Mouse (Mus musculus) bone marrow, adult 2 months (tissue): ENCODE measurements around the gene Nkx2-5. TPM values are rescaled to one million over a fixed set of nuclear protein-coding genes. Genes with fewer than 3 reads are reported as not detected.

ENCODE experiments used
- H3K27ac ChIP-seq: fragments of 200-500 bp; 2 replicates; pipeline ENCODE4 v1.5.1; 2012; ENCODE audit warnings: low read depth, mild to moderate bottlenecking, control low read depth, inconsistent platforms, low read length; ENCODE audit not compliant: control insufficient read depth, poor library complexity, insufficient read depth
- H3K4me1 ChIP-seq: fragments of 200-500 bp; 2 replicates; pipeline ENCODE4 v1.6.1; 2011; ENCODE audit warnings: low read length; ENCODE audit not compliant: control insufficient read depth, insufficient read depth
- H3K4me3 ChIP-seq: fragments of 200-500 bp; replicated peaks from 2 replicates; pipeline ENCODE3; 2011; ENCODE audit warnings: mild to moderate bottlenecking, low read depth, low read length, control low read depth; ENCODE audit not compliant: control insufficient read depth
- CTCF ChIP-seq: fragments of 200-500 bp; IDR thresholded peaks from 2 replicates; pipeline ENCODE4 v1.5.1; 2011; ENCODE audit warnings: low read length, control low read depth; ENCODE audit not compliant: control insufficient read depth, insufficient read depth
- POLR2A ChIP-seq: fragments of 200-500 bp; IDR thresholded peaks from 2 replicates; pipeline ENCODE4 v1.6.1; 2011; ENCODE audit warnings: low read depth, mild to moderate bottlenecking, control low read depth, low read length, borderline replicate concordance; ENCODE audit not compliant: control insufficient read depth
- WGBS: fragments of 180-500 bp; shearing (Covaris S2); methylation state at CpG from one replicate; pipeline ENCODE4 v1.1.7; 2018; 5-methylcytosine and 5-hydroxymethylcytosine counted together
- polyA plus RNA-seq: library from polyadenylated mRNA; stranded (reverse); fragments of >200 nt; gene quantifications from 2 replicates; pipeline ENCODE4 v1.2.4, GENCODE M21; 2011; ENCODE audit warnings: low replicate concordance; ENCODE audit not compliant: missing spikeins, insufficient read depth, insufficient read length

The Nkx2-5 gene
- not detected in 2 replicates for polyA plus RNA-seq

DNA sequence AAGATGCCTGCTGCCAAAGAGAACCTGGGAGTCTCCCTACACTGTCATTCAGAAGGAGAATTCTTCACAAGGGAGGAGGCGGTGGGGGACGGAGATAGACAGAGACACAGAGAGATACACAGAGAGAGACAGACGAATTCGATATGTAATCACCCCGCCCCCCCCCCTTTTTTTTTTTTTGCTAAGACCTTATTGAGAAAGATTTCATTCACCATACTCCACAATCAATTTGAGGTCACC lies at the start of gene Nkx2-5:
Gene Nkx2-5 (minus strand): TSS at position 101 of the 240 bp plus-strand sequence.
- Histone ChIP-seq H3K27ac (no peak within 1 kb of the TSS), H3K4me3 (no peak within 1 kb of the TSS), H3K4me1 (no peaks in the 10 kb centered on the region)
- no peak for TF ChIP-seq POLR2A
- TF ChIP-seq CTCF, result no peak
- 6% methylated on average over 5 of the region's 5 CpGs for WGBS

DNA sequence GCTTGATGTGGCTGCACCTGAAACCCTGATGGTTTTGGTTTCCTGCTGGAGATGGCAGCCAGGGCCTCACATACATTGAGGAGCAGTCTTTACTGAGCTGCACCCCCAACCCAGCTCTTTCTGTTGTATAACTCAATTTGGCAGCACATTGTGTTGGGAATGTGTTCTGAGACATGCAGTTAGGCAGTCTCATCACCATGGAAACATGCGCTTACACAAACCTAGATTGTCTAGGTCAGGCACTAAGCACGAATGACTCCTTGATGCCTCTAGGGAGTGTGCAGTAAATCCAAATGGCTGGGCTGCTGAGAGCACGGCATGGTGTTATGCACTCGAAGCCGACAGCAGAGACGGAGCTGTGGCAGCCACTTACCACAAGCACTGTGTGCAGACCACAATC lies 49.5 kb upstream of the Nkx2-5 start:
- no peak overlapping the region for H3K4me3 ChIP-seq
- no peak overlapping the region for H3K27ac ChIP-seq
- H3K4me1 ChIP-seq, result no peaks in the 10 kb centered on the region
- WGBS, result 80% methylated on average over 6 of the region's 6 CpGs
- no peak for TF ChIP-seq CTCF
- TF ChIP-seq POLR2A, result no peak

DNA sequence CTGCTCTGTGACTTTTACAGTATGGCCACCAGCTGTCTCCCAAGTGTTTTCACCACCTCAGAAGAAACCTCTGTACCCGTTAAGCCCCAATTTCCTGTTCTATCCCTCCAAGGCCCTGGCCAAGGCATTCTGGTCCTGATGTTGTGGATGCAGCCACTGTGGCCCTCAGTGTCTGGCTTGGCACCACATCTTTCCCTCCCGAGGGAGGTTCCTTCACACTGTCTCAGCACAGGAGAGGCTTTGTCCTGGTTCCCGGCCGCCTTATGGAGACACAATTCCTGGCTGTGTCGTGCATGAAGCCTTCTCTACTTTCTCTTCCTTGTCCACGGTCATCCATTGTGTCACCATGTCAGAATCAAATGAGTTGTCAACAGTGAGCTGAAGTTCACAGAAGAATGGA lies 48.7 kb upstream of the Nkx2-5 start:
- Histone ChIP-seq H3K27ac (no peak overlapping the region), H3K4me3 (no peak overlapping the region), H3K4me1 (no peaks in the 10 kb centered on the region)
- 63% methylated on average over 6 of the region's 6 CpGs for WGBS
- TF ChIP-seq POLR2A (no peak), CTCF (no peak)

DNA sequence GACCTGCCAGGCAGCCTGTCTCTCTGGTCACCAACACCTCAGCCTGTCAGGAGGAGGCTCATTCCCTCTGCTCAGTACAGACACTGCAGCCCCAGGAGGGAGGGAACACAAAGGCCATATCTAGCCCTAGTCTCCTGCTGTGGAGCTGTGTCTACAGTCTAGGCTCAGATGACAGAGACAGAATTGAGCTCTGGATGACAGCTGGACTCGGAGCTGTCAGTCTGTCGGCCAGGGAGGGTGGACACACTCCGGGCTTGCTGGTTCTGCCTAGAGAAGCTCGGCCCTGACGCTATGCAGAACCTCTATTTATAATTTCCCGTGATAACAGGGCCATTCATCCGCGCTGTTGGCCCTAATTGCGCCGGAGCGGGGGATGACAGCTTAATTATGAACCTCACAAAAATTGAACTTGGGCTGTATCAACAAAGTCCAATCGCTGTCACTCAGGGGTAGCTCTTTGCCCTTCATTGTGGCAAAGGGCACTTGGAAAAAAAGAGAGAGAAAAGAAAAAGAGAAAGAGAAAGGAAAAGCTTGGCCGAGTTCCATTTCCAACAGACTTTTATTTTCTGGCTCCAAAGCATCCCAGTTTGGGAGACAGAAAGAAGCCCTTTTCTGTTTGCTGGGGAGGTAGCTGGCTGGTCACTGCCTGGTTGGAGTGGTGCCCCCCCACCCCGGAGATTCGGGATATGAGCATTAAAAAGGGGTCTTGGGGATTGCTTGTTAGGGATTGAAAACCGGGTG lies 48.0 kb upstream of the Nkx2-5 start:
- WGBS, result 77% methylated on average over 16 of the region's 16 CpGs
- H3K27ac ChIP-seq, result no peak overlapping the region
- TF ChIP-seq CTCF (no peak), POLR2A (no peak)

DNA sequence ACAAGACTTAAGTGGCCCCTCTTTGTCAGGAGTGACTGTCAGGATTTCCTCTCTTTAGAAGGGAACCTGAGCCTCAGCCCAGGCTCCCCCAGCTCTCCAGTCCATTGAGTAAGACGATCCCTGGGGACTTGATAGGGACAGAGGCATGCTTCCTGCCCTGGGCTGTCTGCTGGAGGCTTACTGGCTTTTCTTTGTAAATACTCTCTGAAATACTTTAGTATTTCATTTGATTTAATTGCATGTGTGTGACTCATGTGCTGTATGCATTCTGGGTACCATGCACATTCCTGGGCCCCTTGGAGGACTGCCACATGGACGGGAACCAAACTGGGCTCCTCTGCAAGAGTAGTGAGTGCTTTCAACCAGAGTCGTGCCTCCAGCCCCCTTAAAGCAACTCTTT lies 43.1 kb upstream of the Nkx2-5 start:
- TF ChIP-seq CTCF, result no peak
- no peak for TF ChIP-seq POLR2A
- Histone ChIP-seq H3K4me1 (peaks cover 3% of the 10 kb centered on the region; the same call in 1 of the 2 replicates), H3K4me3 (no peak overlapping the region), H3K27ac (no peak overlapping the region)
- WGBS, result 51% methylated on average over 3 of the region's 3 CpGs

More for the DNA sequence above, 48.0 kb upstream of the Nkx2-5 start:
- Histone ChIP-seq H3K4me3 (no peak overlapping the region), H3K4me1 (no peaks in the 10 kb centered on the region)

DNA sequence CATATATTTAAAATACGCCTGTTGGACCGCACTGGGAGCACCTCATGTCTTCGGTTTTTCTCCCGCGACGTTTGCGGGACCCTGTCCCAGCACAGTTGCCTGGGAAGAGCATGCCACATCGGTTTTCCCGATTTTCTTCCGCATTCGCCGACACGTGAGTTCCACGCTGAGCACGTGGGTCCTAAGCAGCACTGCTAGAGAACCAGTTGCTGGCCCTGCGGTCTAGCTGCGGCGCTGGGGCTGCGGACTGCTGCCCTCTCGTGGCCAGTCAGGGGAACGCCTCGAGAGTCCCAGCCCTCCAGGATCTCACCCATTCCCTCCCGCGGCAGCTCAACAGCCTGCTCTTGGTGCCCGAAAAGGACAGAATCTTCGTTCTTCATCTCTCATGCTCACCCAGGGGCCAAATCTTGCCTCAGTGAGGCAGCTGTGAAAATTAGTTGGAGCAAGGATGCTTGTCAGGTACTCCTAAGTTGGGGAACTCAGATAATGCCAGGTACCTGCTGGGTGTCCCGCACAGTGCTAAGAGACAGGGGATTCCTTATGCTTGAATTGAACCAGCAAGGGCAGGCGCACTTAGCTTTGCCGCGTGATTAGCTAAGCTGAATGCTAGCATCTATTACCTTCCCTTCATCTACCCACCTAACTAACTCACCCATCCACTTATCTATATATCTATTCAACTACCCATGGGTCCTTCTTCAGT lies 41.4 kb upstream of the Nkx2-5 start:
- Histone ChIP-seq H3K4me3 (peak overlapping the region; percentile 65), H3K27ac (no peak overlapping the region), H3K4me1 (peaks cover 3% of the 10 kb centered on the region; the same call in 1 of the 2 replicates)
- TF ChIP-seq CTCF (peak; percentile 99), POLR2A (peak; percentile 38; the same call in 1 of the 2 replicates)
- 6% methylated on average over 30 of the region's 30 CpGs for WGBS

DNA sequence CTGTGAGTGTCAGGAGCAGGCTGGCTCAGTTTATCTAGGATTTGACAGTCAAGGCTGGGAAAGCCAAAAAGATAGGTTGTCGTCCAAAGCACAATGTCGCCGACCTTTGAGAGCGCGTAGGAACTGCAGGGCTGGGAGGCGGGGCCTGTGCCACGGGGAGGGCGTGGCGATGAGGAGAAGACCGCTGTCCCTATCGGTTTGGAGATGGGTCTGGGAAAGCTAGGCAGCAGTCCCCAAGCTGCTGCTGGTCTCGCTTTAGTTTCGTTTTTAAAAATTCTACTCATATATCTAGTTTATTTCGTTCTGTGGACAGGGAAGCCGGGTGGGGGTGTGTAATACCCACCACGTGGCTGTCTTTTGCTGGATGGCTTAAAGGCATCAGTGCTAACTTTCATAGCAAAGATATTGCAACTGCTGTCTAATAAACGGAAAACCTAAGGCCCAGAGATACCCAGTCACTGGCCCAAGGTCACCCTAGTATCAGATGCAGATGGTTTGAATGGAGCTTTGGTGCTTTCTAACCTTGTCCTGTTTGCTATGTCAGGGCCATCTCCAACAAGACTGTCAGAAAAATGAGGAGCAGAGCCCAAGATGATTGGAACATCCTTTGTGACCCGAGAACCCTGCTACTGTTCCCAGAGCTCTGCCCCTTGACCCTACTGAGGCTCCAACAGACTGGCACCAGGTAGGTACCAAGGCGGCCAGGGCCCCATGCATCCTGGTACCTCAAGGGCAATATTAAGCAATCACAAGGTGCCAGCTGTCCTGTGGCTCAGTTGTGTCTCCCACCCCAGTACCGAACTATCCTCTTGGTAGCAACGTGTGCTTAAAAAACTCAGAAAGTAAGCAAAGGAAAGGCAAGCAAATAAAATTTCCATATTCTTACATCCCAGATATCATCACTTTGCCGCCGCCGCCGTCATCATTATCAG lies 40.5 kb upstream of the Nkx2-5 start:
- Histone ChIP-seq H3K4me1 (peaks cover 3% of the 10 kb centered on the region; the same call in 1 of the 2 replicates), H3K4me3 (peak overlapping the region; percentile 53), H3K27ac (no peak overlapping the region)
- 6% methylated on average over 25 of the region's 25 CpGs for WGBS
- TF ChIP-seq CTCF, result peak; percentile 36; the same call in 1 of the 2 replicates
- TF ChIP-seq POLR2A, result no peak
